Mouse (Mus musculus): ENCODE data around the gene 2610001J05Rik. TPM values are rescaled to one million over a fixed set of nuclear protein-coding genes. Genes with fewer than 3 reads are reported as not detected.

The 2610001J05Rik gene
- polyA plus RNA-seq (2017; shearing (Covaris generic)): 92.4 TPM

DNA sequence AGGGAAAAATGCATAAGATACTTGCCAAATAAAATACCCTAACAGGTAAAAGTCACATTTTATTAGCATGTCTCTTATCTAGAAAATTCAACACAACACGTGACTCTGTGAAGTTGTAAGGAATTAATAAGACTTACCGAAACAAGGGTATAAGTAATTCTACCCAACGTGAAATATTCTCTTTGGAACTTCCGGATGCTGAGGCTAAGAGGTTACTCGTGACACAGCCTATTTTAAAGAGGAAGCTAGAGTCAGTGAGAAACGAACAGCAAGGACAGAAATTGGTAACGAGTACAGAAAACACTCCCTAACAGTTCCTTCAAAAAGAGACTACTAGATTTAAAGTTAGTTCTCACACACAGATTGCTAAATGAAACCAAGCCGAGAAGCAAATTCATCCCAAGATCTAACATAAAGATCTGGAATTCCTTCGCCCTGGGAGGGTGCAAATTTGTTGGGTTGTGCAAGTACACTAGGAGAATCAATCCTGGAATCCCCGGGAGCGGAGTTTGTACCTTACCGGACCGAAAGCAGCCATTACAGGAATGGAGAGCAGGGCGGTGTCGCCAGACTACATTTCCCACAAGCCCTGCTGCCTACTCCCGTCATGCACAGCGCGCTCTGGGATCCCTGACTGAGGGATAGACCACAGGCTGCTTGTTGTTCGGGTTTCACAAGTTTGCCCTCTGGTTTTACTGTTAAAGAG, at the start of gene 2610001J05Rik:
Gene 2610001J05Rik (minus strand): TSS at position 600 of the 706 bp plus-strand sequence.

DNA sequence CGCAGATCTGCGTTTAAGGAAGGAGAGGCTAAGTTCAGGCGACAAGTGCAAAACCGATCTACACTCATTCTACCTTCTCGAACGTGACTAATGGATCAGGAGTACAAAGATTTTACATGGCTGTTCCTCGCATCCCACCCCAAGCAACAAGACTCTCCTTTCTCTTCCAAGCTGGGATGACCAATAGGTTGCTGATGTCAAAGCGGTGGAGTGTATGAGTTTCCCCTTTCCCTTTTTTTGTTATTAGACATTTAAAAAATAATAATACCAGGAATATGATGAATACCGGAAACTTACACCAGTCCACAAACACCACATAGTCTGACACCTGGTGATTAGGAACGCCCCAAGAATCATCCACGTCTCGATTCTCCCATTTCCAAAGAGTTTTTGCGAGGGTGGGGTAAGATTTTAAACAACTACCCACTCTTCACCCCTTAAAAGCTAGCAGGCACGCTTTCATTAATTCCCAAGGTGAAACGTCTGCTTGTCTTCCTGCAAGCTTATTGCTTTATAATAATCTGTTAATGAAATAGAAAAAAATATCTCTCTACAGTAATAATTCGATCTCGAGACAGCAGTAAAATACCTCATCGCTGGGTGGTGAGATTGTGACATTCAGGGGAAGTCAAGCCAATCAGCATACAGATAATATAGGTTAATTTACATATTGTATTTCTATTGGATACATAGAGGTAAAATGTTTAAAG, 31.8 kb downstream of the 2610001J05Rik start, which contains the start of gene Gpr85:
Gene Gpr85 (minus strand): TSS at position 598 of the 710 bp plus-strand sequence.

Other genes with a start within 250 kb of the 2610001J05Rik start
- gene Bmt2, start 193.6 kb downstream of the 2610001J05Rik start, polyA plus RNA-seq (2017; shearing (Covaris generic)): 29.7 TPM
- gene Gpr85, start 31.6 kb downstream of the 2610001J05Rik start, polyA plus RNA-seq (2017; shearing (Covaris generic)): not detected

All from effector memory CD4-positive, alpha-beta T cell, adult 7 months (primary cell).